Mouse (Mus musculus): ENCODE measurements at regions not wholly inside any gene's neighbourhood (a gene's known extent, or its start where the extent isn't known, plus 50 kb on each side); places are given as distances from the start of the nearest gene placed in this dataset.
"Not testable (repeated sequence)": the region's sequence is repeated elsewhere in the genome, so short reads cannot be mapped to it uniquely, and the experiment has no call there.

- DNase-seq (ENCODE audit: low spot score): no peak
Measured at GRCm38 (mm10) chr2:78600753-78601152, 267.2 kb upstream of the Ube2e3 start.

GRCm38 (mm10) chr2:78598039-78598438 lies 269.9 kb upstream of the Ube2e3 start:
- no peak for DNase-seq (ENCODE audit: low spot score)

DNA sequence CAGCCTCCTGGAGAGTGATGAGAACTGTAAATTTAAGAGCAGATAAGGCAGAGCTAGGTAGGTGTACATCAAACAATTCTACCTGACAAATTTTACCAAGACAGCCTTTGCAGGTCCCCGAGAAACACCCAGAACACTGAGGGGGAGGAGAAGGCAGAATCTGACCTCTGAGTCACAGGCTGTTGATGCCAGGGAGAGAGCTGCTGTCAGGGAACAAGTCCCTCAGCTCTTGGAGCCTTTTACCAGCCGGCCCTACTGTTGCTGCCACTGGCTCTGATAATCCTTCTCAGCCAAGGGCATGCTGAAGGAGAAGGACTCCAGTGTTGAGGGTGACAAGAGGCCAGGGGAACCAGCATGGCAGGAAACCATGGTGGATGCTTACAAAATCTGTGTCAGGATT lies 271.7 kb upstream of the Ube2e3 start:
- no peak for DNase-seq (ENCODE audit: low spot score)

GRCm38 (mm10) chr2:78580013-78580412 lies 287.9 kb upstream of the Ube2e3 start:
- no peak for DNase-seq (ENCODE audit: low spot score)

GRCm38 (mm10) chr2:78572492-78572891 lies 295.4 kb upstream of the Ube2e3 start:
- DNase-seq (ENCODE audit: low spot score): no peak

GRCm38 (mm10) chr2:78558128-78558527 lies 309.8 kb upstream of the Ube2e3 start:
- no peak for DNase-seq (ENCODE audit: low spot score)

DNA sequence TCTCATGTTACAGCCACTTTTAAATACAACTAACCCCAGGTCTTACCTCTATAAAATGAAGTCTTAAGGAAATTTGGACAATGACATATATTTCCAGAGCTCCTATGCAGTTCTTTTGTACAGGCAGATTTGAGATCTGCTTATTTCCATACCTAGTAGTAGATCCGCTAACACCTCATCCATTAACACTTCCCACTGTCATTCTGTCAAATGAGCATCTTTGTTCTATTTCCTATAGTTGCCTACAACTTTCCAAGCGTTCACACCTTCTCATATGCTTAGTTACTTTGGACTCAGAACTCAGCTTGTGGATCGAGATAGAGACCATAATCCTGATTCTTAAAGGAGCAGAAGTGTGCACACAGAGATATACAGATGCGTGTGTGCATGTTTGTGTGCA lies 316.8 kb upstream of the Ube2e3 start:
- no peak for DNase-seq (ENCODE audit: low spot score)

- DNase-seq (ENCODE audit: low spot score): no peak
Measured at GRCm38 (mm10) chr2:78548683-78549467, 319.0 kb upstream of the Ube2e3 start.

- DNase-seq (ENCODE audit: low spot score): no peak
Measured at GRCm38 (mm10) chr2:78547286-78547685, 320.6 kb upstream of the Ube2e3 start.

DNA sequence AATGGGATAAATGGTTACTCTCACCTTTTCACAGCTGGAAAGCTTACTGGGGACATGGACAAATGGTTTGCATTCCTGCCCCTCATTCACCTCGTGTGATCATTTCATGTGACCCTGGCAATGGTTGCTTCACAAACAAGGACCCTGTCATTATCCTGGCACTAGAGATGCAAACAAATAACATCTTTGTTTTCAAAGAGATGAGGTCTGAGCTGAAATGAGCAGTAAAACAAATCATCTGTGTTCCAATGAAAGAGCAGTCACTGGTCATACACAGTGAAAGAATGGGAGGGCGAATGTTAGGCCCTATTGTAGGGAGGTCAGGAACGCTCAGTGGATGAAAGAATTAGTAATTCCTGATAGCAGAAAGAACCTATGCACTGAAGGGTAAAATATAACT lies 327.5 kb upstream of the Ube2e3 start:
- DNase-seq (ENCODE audit: low spot score): no peak

GRCm38 (mm10) chr2:78539592-78540300 lies 328.2 kb upstream of the Ube2e3 start:
- peak; percentile 10 for DNase-seq (ENCODE audit: low spot score)

DNA sequence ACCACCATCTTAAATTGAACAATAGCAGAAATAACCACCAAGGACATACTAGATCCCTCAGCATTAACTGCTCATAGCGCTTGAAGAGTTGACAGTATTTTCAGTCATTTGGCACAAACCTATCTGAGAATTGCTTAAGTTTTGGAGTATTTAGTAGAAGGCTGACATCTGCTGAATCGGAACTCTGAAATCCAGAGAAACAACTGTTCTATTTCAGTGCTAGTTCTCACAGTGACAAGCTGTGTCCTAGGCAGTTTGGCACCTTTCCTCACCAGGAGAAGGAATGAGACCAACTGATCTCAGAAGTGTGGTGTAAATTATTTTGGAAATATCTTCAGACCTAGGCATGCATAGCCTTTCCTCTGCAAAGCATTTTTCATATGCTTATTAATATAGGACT lies 330.4 kb upstream of the Ube2e3 start:
- DNase-seq (ENCODE audit: low spot score): no peak

GRCm38 (mm10) chr2:78533881-78534280 lies 334.0 kb upstream of the Ube2e3 start:
- DNase-seq (ENCODE audit: low spot score): not testable (repeated sequence)

DNA sequence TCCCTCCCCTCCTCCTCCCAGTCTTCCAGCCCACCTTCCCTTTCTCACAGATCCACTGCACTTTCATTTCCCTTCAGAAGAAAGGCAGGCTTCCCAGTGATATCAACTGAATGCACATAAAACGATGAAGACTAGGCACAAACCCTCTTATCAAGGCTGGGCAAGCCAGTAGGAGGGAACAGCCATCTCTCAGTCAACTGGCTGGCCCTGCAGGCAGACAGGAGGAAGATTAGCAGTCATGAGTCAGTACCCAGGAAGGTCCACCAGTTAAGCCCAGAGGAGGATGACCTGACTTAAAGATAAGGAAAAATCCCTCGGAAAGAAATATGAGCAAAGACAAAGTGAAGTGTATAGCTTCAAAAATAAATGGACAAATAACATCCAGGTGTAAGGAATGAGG lies 337.4 kb upstream of the Ube2e3 start:
- no peak for DNase-seq (ENCODE audit: low spot score)

- DNase-seq (ENCODE audit: low spot score): no peak
Measured at GRCm38 (mm10) chr2:78520258-78521023, 347.5 kb upstream of the Ube2e3 start.

- no peak for DNase-seq (ENCODE audit: low spot score)
Measured at GRCm38 (mm10) chr2:78493115-78493514, 374.8 kb upstream of the Ube2e3 start.

- DNase-seq (ENCODE audit: low spot score): no peak
Measured at GRCm38 (mm10) chr2:78480036-78480435, 387.9 kb upstream of the Ube2e3 start.

DNA sequence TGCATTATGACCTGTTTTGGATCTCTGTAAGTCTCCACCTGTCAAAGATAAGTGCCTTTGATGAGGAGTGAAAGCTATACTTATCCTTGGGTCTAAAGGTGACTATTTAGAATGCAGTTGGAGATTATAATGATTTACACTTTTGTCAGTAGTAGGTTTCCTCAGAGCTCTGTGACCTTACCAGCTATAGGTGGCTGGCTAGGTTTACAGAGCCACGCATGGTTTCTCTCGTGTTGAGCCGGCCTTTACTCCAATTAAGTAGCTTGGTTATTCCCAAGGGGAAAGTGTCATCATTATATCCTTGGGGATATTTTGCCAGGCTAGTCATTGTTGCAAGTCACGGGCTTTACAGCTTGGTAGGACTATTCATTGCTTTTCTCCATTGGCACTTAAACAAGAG lies 408.5 kb upstream of the Ube2e3 start:
- no peak for DNase-seq (ENCODE audit: low spot score)

DNA sequence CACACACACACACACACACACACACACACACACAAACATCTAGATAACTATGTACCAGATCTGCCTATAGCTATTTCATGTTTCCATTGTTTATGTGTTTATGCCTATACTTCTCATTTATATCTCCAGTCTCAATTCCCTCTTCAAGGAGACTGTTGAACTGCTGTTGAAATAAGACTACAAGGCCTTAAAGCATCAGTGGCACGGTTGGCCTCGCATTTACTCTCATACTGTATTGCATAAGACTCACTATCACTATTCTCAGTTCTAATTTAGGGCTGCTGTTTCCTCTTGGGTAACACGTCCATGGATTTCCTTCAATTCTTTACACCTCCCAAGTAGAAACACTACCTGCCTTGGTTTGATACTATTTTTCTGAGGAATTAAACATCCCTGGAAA lies 414.5 kb upstream of the Ube2e3 start:
- no peak for DNase-seq (ENCODE audit: low spot score)

- DNase-seq (ENCODE audit: low spot score): no peak
Measured at GRCm38 (mm10) chr2:78436816-78437215, 431.1 kb upstream of the Ube2e3 start.

- DNase-seq (ENCODE audit: low spot score): no peak
Measured at GRCm38 (mm10) chr2:78435071-78435470, 432.9 kb upstream of the Ube2e3 start.

GRCm38 (mm10) chr2:78427659-78428336 lies 440.1 kb upstream of the Ube2e3 start:
- no peak for DNase-seq (ENCODE audit: low spot score)

All from testis, postnatal 14 days (tissue).